ENCODE assay signal across 18 mouse cellular contexts in genomic region chr5:35836992-35837391, GRCm38 (mm10). TPM values are rescaled to one million over a fixed set of nuclear protein-coding genes. Genes with fewer than 3 reads are reported as not detected.
A peak's percentile ranks its signal among the peaks of the same experiment; 100 is the strongest.
DNase-seq lines count a peak whose midpoint lies in the region; ATAC-seq lines count a peak whose summit lies in the region.
"Had no signal": no experiment of that assay in that cellular context is flagged by ENCODE, and none has a peak within 500 bp of the region (broad histone marks: within the 10 kb centered on the region; RNA-seq: fewer than 3 reads in every experiment).

No protein-coding gene starts in this region.

- intact Hi-C loops in left cerebral cortex, postnatal 25 days (cut with DNase I), result loop anchor here (1.0 to 5.0 kb wide), 2 partner anchors 23 to 80 kb away; partner anchors contain the start of gene Ablim2
- intact Hi-C loops in left cerebral cortex, postnatal 14 days (cut with DNase I), result no loop called here

- peak; percentile 77 for ATAC-seq in frontal cortex, adult (ENCODE audit: low TSS enrichment)
- ATAC-seq in megakaryocyte, adult 5-6 weeks (ENCODE audit: poor library complexity, severe bottlenecking), result no peak
- ATAC-seq: CD4-positive, CD25-positive, alpha-beta regulatory T cell, adult 4 months; forebrain, embryonic 16.5 days; hindbrain, postnatal 0 days had no signal

- no peak for DNase-seq in frontal cortex, postnatal 14 days (ENCODE audit: low spot score in 2 of 2)
- peak; percentile 38 to 91 for DNase-seq in left cerebral cortex, postnatal 25 days (ENCODE audit: low spot score in 2 of 2)
- DNase-seq in left cerebral cortex, postnatal 14 days (ENCODE audit: low spot score in 2 of 2), result no peak
- peak; percentile 48 for DNase-seq in right cerebral cortex, postnatal 25 days
- no peak for DNase-seq in right cerebral cortex, postnatal 10 days (ENCODE audit: low spot score in 2 of 2)
- DNase-seq: adrenal gland, postnatal 10 days; B cell, adult 2 months; cerebellum, adult 11-12 months; cerebellum, adult 9-10 months; cerebellum, postnatal 25 days; gastrocnemius, postnatal 14 days; heart, adult 2 months; heart, postnatal 14 days had no signal

RNA-seq across cellular contexts. Expression of gene Afap1, which starts 56.1 kb away (rescaled TPM):
- total RNA-seq in left cerebral cortex, postnatal 25 days (2021), result 10 to 100 TPM; 30.3 to 31.1 TPM
- total RNA-seq in left cerebral cortex, postnatal 14 days (2021), result 10 to 100 TPM; 66.8 to 71.6 TPM
- total RNA-seq in megakaryocyte, adult 5-6 weeks (2015), result 2.6 and 2.7 TPM in 2 replicates
- 2.0 and 3.1 TPM in 2 replicates for total RNA-seq in megakaryocyte, adult 5-6 weeks (2017)

Comparison
In these comparisons a context has a peak if more than half of its experiments do, and no peak if none do; other contexts are left out.
1. DNase-seq: peak in left cerebral cortex, postnatal 25 days (2 of 2) and right cerebral cortex, postnatal 25 days (single experiment); none in frontal cortex, postnatal 14 days (0 of 2), left cerebral cortex, postnatal 14 days (0 of 2) and right cerebral cortex, postnatal 10 days (0 of 2).
2. RNA of gene Afap1, which starts 56.1 kb away (total RNA-seq): 66.8 to 71.6 TPM in left cerebral cortex, postnatal 14 days and 30.3 to 31.1 TPM in left cerebral cortex, postnatal 25 days; 2.0 to 3.1 TPM in megakaryocyte, adult 5-6 weeks; every median in the first group is over 4 times any median in the second.